Mouse (Mus musculus) kidney, postnatal 0 days (tissue): Measurements from ENCODE around the gene Aldh1l1. TPM values are rescaled to one million over a fixed set of nuclear protein-coding genes. Genes with fewer than 3 reads are reported as not detected.
"Not testable (repeated sequence)": the region's sequence is repeated elsewhere in the genome, so short reads cannot be mapped to it uniquely, and the experiment has no call there.

Source experiments
- ATAC-seq: fragments of 200-750 bp; cut with Nextera tagmentation; replicated peaks from 2 replicates; pipeline ENCODE4 v1.8.0; 2017; ENCODE audit warnings: low read depth, moderate number of reproducible peaks, moderate TSS enrichment, moderate library complexity; ENCODE audit not compliant: low FRiP score
- DNase-seq: peaks from one replicate; pipeline ENCODE4 v3.0.0-alpha.2; 2016; ENCODE audit warnings: low spot score
- H3K27ac ChIP-seq: fragments of 300-500 bp; sonication (generic); 2 replicates; pipeline ENCODE4 v1.5.1; 2014; ENCODE audit warnings: mild to moderate bottlenecking
- H3K27me3 ChIP-seq: fragments of 300-500 bp; sonication (generic); 2 replicates; pipeline ENCODE4 v1.6.1; 2014; ENCODE audit warnings: low read length, mixed read lengths; ENCODE audit not compliant: insufficient read depth
- H3K36me3 ChIP-seq: fragments of 300-500 bp; sonication (generic); 2 replicates; pipeline ENCODE4 v1.6.1; 2014; ENCODE audit warnings: low read length, mixed read lengths; ENCODE audit not compliant: insufficient read depth
- H3K4me1 ChIP-seq: fragments of 300-500 bp; sonication (generic); replicated peaks from 2 replicates; pipeline ENCODE4 v1.6.1; 2014; ENCODE audit warnings: antibody characterized with exemption, low read length, mixed read lengths; ENCODE audit not compliant: insufficient read depth
- H3K4me2 ChIP-seq: fragments of 300-500 bp; sonication (generic); 2 replicates; pipeline ENCODE4 v1.6.1; 2014; ENCODE audit warnings: mild to moderate bottlenecking, low read length, moderate library complexity, mixed read lengths
- H3K4me3 ChIP-seq: fragments of 300-500 bp; sonication (generic); replicated peaks from 2 replicates; pipeline ENCODE4 v1.5.1; 2014; ENCODE audit warnings: low read depth, low read length
- H3K9ac ChIP-seq: fragments of 300-500 bp; sonication (generic); 2 replicates; pipeline ENCODE4 v1.6.1; 2014; ENCODE audit warnings: low read depth, low read length
- H3K9me3 ChIP-seq: fragments of 300-500 bp; sonication (generic); replicated peaks from 2 replicates; pipeline ENCODE4 v1.6.1; 2016; ENCODE audit warnings: low read length, inconsistent platforms, mixed read lengths
- CTCF ChIP-seq: IDR thresholded peaks from 2 replicates; pipeline ENCODE4 v1.5.1; 2016; ENCODE audit warnings: antibody characterized with exemption, low read depth, mild to moderate bottlenecking, moderate library complexity
- WGBS: fragments of 180-500 bp; shearing (Covaris S2); extraction: QIAGEN DNeasy Blood & Tissue Kit; methylation state at CpG from one replicate; pipeline ENCODE4 v1.1.7; 2014; 5-methylcytosine and 5-hydroxymethylcytosine counted together
- polyA plus RNA-seq: library from polyadenylated mRNA; unstranded; fragments of >200 nt; fragmentation: Nextera tagmentation; extraction: Ambion mirVana; gene quantifications from 2 replicates; pipeline ENCODE4 v1.2.1, GENCODE M21; 2015

Gene Aldh1l1
- polyA plus RNA-seq, 1 experiment from 2014 or later, result 42.8 TPM

DNA sequence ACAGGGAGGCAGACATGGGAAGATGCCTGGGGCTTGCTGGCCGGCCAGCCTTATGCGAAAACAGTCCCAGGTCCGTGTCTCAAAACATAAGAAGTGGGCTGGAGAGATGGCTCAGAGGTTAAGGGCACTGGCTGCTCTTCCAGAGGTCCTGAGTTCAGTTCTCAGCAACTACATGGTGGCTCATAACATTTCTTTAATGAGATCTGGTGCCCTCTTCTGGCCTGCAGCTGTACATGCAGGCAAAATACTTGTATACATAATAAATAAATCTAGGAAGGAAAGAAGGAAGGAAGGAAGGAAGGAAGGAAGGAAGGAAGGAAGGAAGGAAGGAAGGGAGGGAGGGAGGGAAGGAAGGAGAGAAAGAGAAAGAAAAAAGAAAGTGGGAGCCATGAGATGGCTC is 146.3 kb downstream of the Aldh1l1 start:
- peak; percentile 61 for TF ChIP-seq CTCF
- H3K9me3 ChIP-seq, H3K4me3 ChIP-seq, H3K9ac ChIP-seq, H3K27ac ChIP-seq, ATAC-seq, H3K27me3 ChIP-seq, H3K36me3 ChIP-seq, DNase-seq, H3K4me2 ChIP-seq, H3K4me1 ChIP-seq: not testable (repeated sequence)
- 76% methylated on average over 3 of the region's 3 CpGs for WGBS

DNA sequence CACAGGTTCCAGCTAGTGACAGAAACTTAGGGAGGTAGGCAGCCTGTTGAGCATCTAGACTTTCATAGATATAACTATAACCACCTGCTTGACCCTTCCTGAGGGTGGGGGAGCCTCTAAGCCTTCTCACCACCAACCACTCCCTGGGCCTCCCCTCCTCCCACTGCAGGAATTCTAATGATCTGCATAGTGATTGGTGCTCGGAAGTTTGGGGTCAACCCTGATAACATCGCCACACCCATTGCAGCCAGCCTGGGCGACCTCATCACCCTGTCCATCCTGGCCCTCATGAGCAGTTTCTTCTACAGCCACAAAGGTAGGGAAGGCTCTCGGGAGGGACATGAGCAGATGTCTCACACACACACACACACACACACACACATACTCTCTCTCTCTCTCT is 148.9 kb downstream of the Aldh1l1 start:
- WGBS, result 49% methylated on average over 4 of the region's 4 CpGs

DNA sequence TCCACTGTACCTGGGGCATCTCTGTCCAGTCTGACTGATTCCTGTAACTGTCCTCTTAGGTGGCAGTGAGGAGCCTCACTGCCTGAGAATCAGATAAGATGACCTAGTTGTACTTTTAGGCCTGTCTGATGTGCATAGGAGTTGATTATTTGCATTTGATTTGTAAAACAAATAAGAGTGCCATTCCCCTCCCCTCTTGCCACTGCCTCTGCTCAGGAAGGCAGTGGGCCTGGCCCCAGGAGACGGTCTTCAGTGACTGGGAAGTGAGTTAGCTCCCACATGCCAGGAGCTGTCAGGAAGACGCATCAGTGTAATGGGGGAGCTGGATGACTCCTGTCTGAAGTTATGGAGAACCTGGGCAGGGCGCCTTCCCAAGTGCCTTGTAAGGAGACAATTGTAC is 149.4 kb downstream of the Aldh1l1 start:
- H3K9me3 ChIP-seq, result no peaks in the 10 kb centered on the region
- no peak for DNase-seq
- no peak for TF ChIP-seq CTCF
- H3K36me3 ChIP-seq, result no peaks in the 10 kb centered on the region
- no peak overlapping the region for H3K4me3 ChIP-seq
- no peak overlapping the region for H3K9ac ChIP-seq
- no peaks in the 10 kb centered on the region for H3K4me1 ChIP-seq
- no peak overlapping the region for H3K4me2 ChIP-seq
- 64% methylated on average over 3 of the region's 3 CpGs for WGBS
- ATAC-seq, result no peak
- H3K27me3 ChIP-seq, result no peaks in the 10 kb centered on the region
- no peak overlapping the region for H3K27ac ChIP-seq

More for the DNA sequence above, 148.9 kb downstream of the Aldh1l1 start:
- ATAC-seq (no peak), DNase-seq (no peak)
- Histone ChIP-seq H3K36me3 (no peaks in the 10 kb centered on the region), H3K27me3 (no peaks in the 10 kb centered on the region), H3K4me1 (no peaks in the 10 kb centered on the region), H3K4me3 (no peak overlapping the region), H3K4me2 (no peak overlapping the region), H3K9me3 (no peaks in the 10 kb centered on the region), H3K27ac (no peak overlapping the region), H3K9ac (no peak overlapping the region)
- no peak for TF ChIP-seq CTCF

DNA sequence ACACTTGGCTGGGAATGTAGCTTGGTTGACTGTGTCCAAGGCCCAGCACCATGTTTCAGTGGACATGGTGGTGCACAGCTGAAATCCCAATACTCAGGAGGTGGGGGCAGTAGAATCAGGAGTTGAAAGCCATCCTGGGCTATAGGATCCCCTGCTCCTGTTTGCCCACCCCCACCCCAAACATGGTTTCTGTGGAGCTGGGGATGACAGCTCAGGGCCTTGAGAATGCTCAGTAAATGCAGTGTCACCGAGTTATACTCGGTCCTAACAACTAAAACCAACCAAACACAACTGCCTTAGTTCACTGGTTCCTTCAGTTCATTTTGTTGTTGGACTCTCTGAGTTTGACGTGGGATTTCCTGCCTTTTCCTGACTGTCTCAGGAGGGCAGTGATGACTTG is 156.8 kb downstream of the Aldh1l1 start:
- H3K9me3 ChIP-seq, result no peaks in the 10 kb centered on the region
- no peaks in the 10 kb centered on the region for H3K4me1 ChIP-seq
- no peak for ATAC-seq
- no peaks in the 10 kb centered on the region for H3K27me3 ChIP-seq
- no peak overlapping the region for H3K9ac ChIP-seq
- WGBS, result 87% methylated on average over 3 of the region's 3 CpGs
- H3K4me3 ChIP-seq, result no peak overlapping the region
- no peak overlapping the region for H3K4me2 ChIP-seq
- no peak overlapping the region for H3K27ac ChIP-seq
- H3K36me3 ChIP-seq, result no peaks in the 10 kb centered on the region
- TF ChIP-seq CTCF, result no peak
- no peak for DNase-seq

- no peak overlapping the region for H3K27ac ChIP-seq
- TF ChIP-seq CTCF, result no peak
- H3K4me2 ChIP-seq, result no peak overlapping the region
- no peaks in the 10 kb centered on the region for H3K9me3 ChIP-seq
- DNase-seq (no peak), ATAC-seq (no peak; the same call in 1 of the 2 replicates)
- no peaks in the 10 kb centered on the region for H3K36me3 ChIP-seq
- H3K9ac ChIP-seq, result no peak overlapping the region
- H3K4me3 ChIP-seq, result no peak overlapping the region
- WGBS, result 66% methylated on average over 4 of the region's 4 CpGs
- H3K4me1 ChIP-seq, result no peaks in the 10 kb centered on the region
- H3K27me3 ChIP-seq, result no peaks in the 10 kb centered on the region
Measured at GRCm38 (mm10) chr6:90644965-90645364, 158.7 kb downstream of the Aldh1l1 start.

- H3K9ac ChIP-seq, result no peak overlapping the region
- H3K27ac ChIP-seq, result no peak overlapping the region
- no peaks in the 10 kb centered on the region for H3K27me3 ChIP-seq
- no peak overlapping the region for H3K4me3 ChIP-seq
- TF ChIP-seq CTCF, result no peak
- H3K4me1 ChIP-seq, result no peaks in the 10 kb centered on the region
- DNase-seq (no peak), ATAC-seq (no peak)
- no peaks in the 10 kb centered on the region for H3K36me3 ChIP-seq
- H3K4me2 ChIP-seq, result no peak overlapping the region
- no peaks in the 10 kb centered on the region for H3K9me3 ChIP-seq
- WGBS, result 92% methylated on average over 6 of the region's 6 CpGs
Measured at GRCm38 (mm10) chr6:90648391-90648790, 162.2 kb downstream of the Aldh1l1 start.

DNA sequence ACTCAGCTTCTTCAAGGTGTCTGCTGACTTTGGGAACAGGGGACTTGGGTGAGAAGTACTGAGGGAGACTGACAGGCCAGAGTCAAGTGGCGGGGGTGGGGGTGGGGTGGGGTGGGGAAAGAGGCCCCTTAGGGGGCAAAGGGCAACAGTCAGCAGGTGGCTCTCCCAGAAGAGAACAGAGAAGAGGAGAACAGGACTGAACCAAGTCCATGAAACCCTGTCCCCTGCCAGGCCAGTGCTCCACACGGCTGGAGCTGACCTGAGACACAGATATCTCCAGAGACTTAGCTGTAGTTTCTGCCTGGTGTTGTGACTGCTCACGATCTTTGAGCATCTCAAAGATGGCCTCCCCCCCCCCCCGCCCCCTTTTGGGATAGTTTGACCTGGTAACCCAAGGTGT is 163.1 kb downstream of the Aldh1l1 start:
- Histone ChIP-seq H3K9ac (no peak overlapping the region), H3K4me3 (no peak overlapping the region), H3K27me3 (no peaks in the 10 kb centered on the region), H3K4me2 (no peak overlapping the region), H3K36me3 (no peaks in the 10 kb centered on the region), H3K27ac (no peak overlapping the region), H3K4me1 (no peaks in the 10 kb centered on the region), H3K9me3 (no peaks in the 10 kb centered on the region)
- DNase-seq (no peak), ATAC-seq (no peak)
- 59% methylated on average over 4 of the region's 4 CpGs for WGBS
- no peak for TF ChIP-seq CTCF

Other genes with a start within 250 kb of the Aldh1l1 start
- not detected in 2 replicates for gene Vmn1r54, start 240.1 kb upstream of the Aldh1l1 start, polyA plus RNA-seq
- not detected in 2 replicates for gene BC048671, start 185.2 kb upstream of the Aldh1l1 start, polyA plus RNA-seq
- 4.4 and 6.0 TPM in 2 replicates for gene Chst13, start 161.2 kb upstream of the Aldh1l1 start, polyA plus RNA-seq
- 0.38 and 0.69 TPM in 2 replicates for gene Uroc1, start 153.1 kb upstream of the Aldh1l1 start, polyA plus RNA-seq
- gene Zxdc, start 116.9 kb upstream of the Aldh1l1 start, polyA plus RNA-seq, result 8.8 and 9.1 TPM in 2 replicates
- gene Cfap100, start 57.6 kb upstream of the Aldh1l1 start, polyA plus RNA-seq, result 0.48 and 0.71 TPM in 2 replicates
- gene Klf15, start 23.9 kb upstream of the Aldh1l1 start, polyA plus RNA-seq, result 17.1 and 20.8 TPM in 2 replicates
- gene Slc41a3, start 118.3 kb downstream of the Aldh1l1 start, polyA plus RNA-seq, result 5.6 and 6.3 TPM in 2 replicates